ENCODE assay signal across 22 mouse cellular contexts in genomic region chr15:42921618-42922017, GRCm38 (mm10).
DNase-seq lines count a peak whose midpoint lies in the region; ATAC-seq and TF ChIP-seq lines count a peak whose summit lies in the region.
"Had no signal": no experiment of that assay in that cellular context is flagged by ENCODE, and none has a peak within 500 bp of the region (broad histone marks: within the 10 kb centered on the region; RNA-seq: fewer than 3 reads in every experiment).

No protein-coding gene starts in this region.

- H3K27me3 ChIP-seq in forebrain, embryonic 16.5 days (replicated peaks; ENCODE audit: control insufficient read depth, insufficient read depth, low read length), result no peaks in the 10 kb centered on the region
- H3K27me3 ChIP-seq in forebrain, embryonic 10.5 days (ENCODE audit: poor library complexity, severe bottlenecking), result no peaks in the 10 kb centered on the region
- H3K27me3 ChIP-seq: hindbrain, embryonic 12.5 days; limb, embryonic 15.5 days; liver, embryonic 15.5 days; megakaryocyte, embryonic 14.5 days; neural tube, embryonic 15.5 days had no signal

- 69% methylated on average over 3 of the region's 3 CpGs for WGBS in forebrain, embryonic 16.5 days
- 74% methylated on average over 3 of the region's 3 CpGs for WGBS in forebrain, embryonic 10.5 days

- H3K9ac ChIP-seq in forebrain, embryonic 16.5 days (replicated peaks; ENCODE audit: low read depth, low read length), result no peak overlapping the region
- H3K9ac ChIP-seq: hindbrain, embryonic 12.5 days; limb, embryonic 15.5 days; liver, embryonic 15.5 days; neural tube, embryonic 15.5 days had no signal

- no peak for DNase-seq in cerebellum, adult 18-20 months
- no peak for DNase-seq in forebrain, embryonic 10.5 days (ENCODE audit: extremely low spot score, low spot score)
- DNase-seq in layer of hippocampus, adult 2 months (ENCODE audit: low spot score in 2 of 2), result peak in 1 of 2 experiments; percentile 32
- DNase-seq in layer of hippocampus, adult 11-12 months (ENCODE audit: low spot score), result no peak
- peak; percentile 31 for DNase-seq in brain, adult 2 months (ENCODE audit: low read depth, low spot score)
- DNase-seq in adrenal gland, postnatal 4 days (ENCODE audit: low spot score in 2 of 2), result no peak
- DNase-seq: adrenal gland, postnatal 10 days; cerebellum, postnatal 25 days; gastrocnemius, postnatal 14 days; kidney, postnatal 36 days; lung, postnatal 14 days; midbrain, embryonic 14.5 days; thymus, postnatal 36 days had no signal

- H3K36me3 ChIP-seq in forebrain, embryonic 16.5 days (ENCODE audit: control insufficient read depth, insufficient read depth), result no peaks in the 10 kb centered on the region
- no peaks in the 10 kb centered on the region for H3K36me3 ChIP-seq in forebrain, embryonic 10.5 days (replicated peaks)
- H3K36me3 ChIP-seq: hindbrain, embryonic 12.5 days; limb, embryonic 15.5 days; liver, embryonic 15.5 days; neural tube, embryonic 15.5 days had no signal

- TF ChIP-seq CTCF in layer of hippocampus, adult 2 months (conservative IDR thresholded peaks at IDR 0.05), result peak; percentile 41

- no peak overlapping the region for H3K4me3 ChIP-seq in forebrain, embryonic 16.5 days (replicated peaks; ENCODE audit: low read length)
- H3K4me3 ChIP-seq in forebrain, embryonic 10.5 days, result no peak overlapping the region
- no peak overlapping the region for H3K4me3 ChIP-seq in layer of hippocampus, adult 2 months
- H3K4me3 ChIP-seq: hindbrain, embryonic 12.5 days; limb, embryonic 15.5 days; liver, embryonic 15.5 days; megakaryocyte, embryonic 14.5 days; neural tube, embryonic 15.5 days had no signal

- H3K9me3 ChIP-seq in forebrain, embryonic 16.5 days (ENCODE audit: control insufficient read depth, low read length), result no peaks in the 10 kb centered on the region
- H3K9me3 ChIP-seq in forebrain, embryonic 10.5 days, result no peaks in the 10 kb centered on the region
- H3K9me3 ChIP-seq: hindbrain, embryonic 12.5 days; limb, embryonic 15.5 days; liver, embryonic 15.5 days; megakaryocyte, embryonic 14.5 days; neural tube, embryonic 15.5 days had no signal

- H3K27ac ChIP-seq in forebrain, embryonic 16.5 days (ENCODE audit: low read length), result no peak overlapping the region
- H3K27ac ChIP-seq in forebrain, embryonic 10.5 days, result no peak overlapping the region
- H3K27ac ChIP-seq in layer of hippocampus, adult 2 months, result no peak overlapping the region
- H3K27ac ChIP-seq: hindbrain, embryonic 12.5 days; limb, embryonic 15.5 days; liver, embryonic 15.5 days; neural tube, embryonic 15.5 days had no signal

- H3K4me2 ChIP-seq in forebrain, embryonic 16.5 days (ENCODE audit: low read length), result no peak overlapping the region
- H3K4me2 ChIP-seq: hindbrain, embryonic 12.5 days; limb, embryonic 15.5 days; liver, embryonic 15.5 days; neural tube, embryonic 15.5 days had no signal

- 0 out of 2 replicates have a peak, but pooled peaks have one; percentile 45 for ATAC-seq in cerebellum, adult (ENCODE audit: insufficient number of reproducible peaks, low FRiP score, low TSS enrichment)
- 0 out of 2 replicates have a peak, but pooled peaks have one; percentile 33 for ATAC-seq in forebrain, embryonic 16.5 days
- ATAC-seq: activated CD4-positive, CD25-positive, alpha-beta regulatory T cell, adult 4 months; CD4-positive, CD25-positive, alpha-beta regulatory T cell, adult 4 months had no signal

- no peaks in the 10 kb centered on the region for H3K4me1 ChIP-seq in forebrain, embryonic 16.5 days (replicated peaks; ENCODE audit: control insufficient read depth, insufficient read depth, low read length)
- no peaks in the 10 kb centered on the region for H3K4me1 ChIP-seq in forebrain, embryonic 10.5 days
- H3K4me1 ChIP-seq: hindbrain, embryonic 12.5 days; limb, embryonic 15.5 days; liver, embryonic 15.5 days; megakaryocyte, embryonic 14.5 days; neural tube, embryonic 15.5 days had no signal
